Mouse (Mus musculus) MEL (cell line): Measurements from ENCODE around the gene Cyp4a31. TPM values are rescaled to one million over a fixed set of nuclear protein-coding genes. Genes with fewer than 3 reads are reported as not detected.
"Not testable (repeated sequence)": the region's sequence is repeated elsewhere in the genome, so short reads cannot be mapped to it uniquely, and the experiment has no call there.

Source experiments
- DNase-seq: peaks from one replicate; pipeline ENCODE4 v3.0.0; 2011; ENCODE audit warnings: low read depth, low spot score
- H3K27ac ChIP-seq: 2 replicates; pipeline ENCODE4 v1.5.1; 2012; ENCODE audit warnings: low read depth, mild to moderate bottlenecking, control low read depth, low read length, moderate library complexity; ENCODE audit not compliant: control insufficient read depth
- H3K27me3 ChIP-seq, 2 experiments: fragments of 150-350 bp in 1 of 2; sonication (generic) in 1 of 2; 2 replicates each; pipeline ENCODE4 v1.6.1; 2012; ENCODE audit warnings: low read length in 2 of 2, mild to moderate bottlenecking in 2 of 2, improper control_type of control experiment in 1 of 2, moderate library complexity in 1 of 2; ENCODE audit not compliant: insufficient read depth in 2 of 2, control insufficient read depth in 1 of 2
- H3K36me3 ChIP-seq, 2 experiments: 2 replicates each; pipeline ENCODE4 v1.6.1; 2012 to 2014; ENCODE audit warnings: low read length in 2 of 2, improper control_type of control experiment in 1 of 2, inconsistent platforms in 1 of 2, mild to moderate bottlenecking in 1 of 2; ENCODE audit not compliant: insufficient read depth in 2 of 2, control insufficient read depth in 1 of 2
- H3K4me1 ChIP-seq, 2 experiments: fragments of 150-350 bp in 1 of 2; sonication (generic) in 1 of 2; 2 replicates each; pipeline ENCODE4 v1.6.1; 2012; ENCODE audit warnings: low read length in 2 of 2, improper control_type of control experiment in 1 of 2, mild to moderate bottlenecking in 1 of 2; ENCODE audit not compliant: insufficient read depth in 2 of 2, control insufficient read depth in 1 of 2
- H3K4me3 ChIP-seq, 2 experiments: fragments of 150-350 bp in 1 of 2; sonication (generic) in 1 of 2; 2 replicates each; pipeline ENCODE4 v1.5.1; 2012; ENCODE audit warnings: low read depth in 2 of 2, low read length in 2 of 2, mild to moderate bottlenecking in 2 of 2, moderate library complexity in 2 of 2, control low read depth in 1 of 2, improper control_type of control experiment in 1 of 2; ENCODE audit not compliant: control insufficient read depth in 1 of 2, insufficient read depth in 1 of 2
- H3K79me2 ChIP-seq: 2 replicates; pipeline ENCODE4 v1.6.1; 2012; ENCODE audit warnings: mild to moderate bottlenecking, low read length, moderate library complexity; ENCODE audit not compliant: control insufficient read depth, poor library complexity, insufficient read depth
- H3K9ac ChIP-seq: 2 replicates; pipeline ENCODE4 v1.6.1; 2012; ENCODE audit warnings: low read depth, mild to moderate bottlenecking, control low read depth, low read length, moderate library complexity; ENCODE audit not compliant: control insufficient read depth, poor library complexity, severe bottlenecking
- H3K9me3 ChIP-seq: fragments of 150-350 bp; sonication (generic); replicated peaks from 2 replicates; pipeline ENCODE4 v1.6.1; 2012; ENCODE audit warnings: mild to moderate bottlenecking, low read length, improper control_type of control experiment, moderate library complexity; ENCODE audit not compliant: insufficient read depth
- CTCF ChIP-seq, 3 experiments: IDR thresholded peaks in 2 of 3; conservative IDR thresholded peaks in 1 of 3; 2 replicates each; pipeline ENCODE4 v1.5.1; 2011 to 2012; ENCODE audit warnings: low read length in 3 of 3, low read depth in 2 of 3, mild to moderate bottlenecking in 2 of 3, improper control_type of control experiment in 1 of 3, inconsistent platforms in 1 of 3, mixed read lengths in 1 of 3, moderate library complexity in 1 of 3; ENCODE audit not compliant: control insufficient read depth in 1 of 3, insufficient read depth in 1 of 3, poor library complexity in 1 of 3, severe bottlenecking in 1 of 3
- E2F4 ChIP-seq: IDR thresholded peaks from 2 replicates; pipeline ENCODE4 v1.6.1; 2011; ENCODE audit warnings: low read depth, low read length, improper control_type of control experiment, borderline replicate concordance
- ELF1 ChIP-seq: IDR thresholded peaks from 2 replicates; pipeline ENCODE4 v1.6.1; 2014; ENCODE audit warnings: low read depth, mild to moderate bottlenecking, inconsistent platforms, low read length, improper control_type of control experiment, moderate library complexity
- EP300 ChIP-seq, 2 experiments: IDR thresholded peaks; 2 replicates each; pipeline ENCODE4 v1.6.1; 2011; ENCODE audit warnings: improper control_type of control experiment in 2 of 2, low read length in 2 of 2, low read depth in 1 of 2, mild to moderate bottlenecking in 1 of 2
- HCFC1 ChIP-seq: IDR thresholded peaks from 2 replicates; pipeline ENCODE4 v1.6.1; 2012; ENCODE audit warnings: low read depth, mild to moderate bottlenecking, inconsistent platforms, low read length, improper control_type of control experiment, moderate library complexity
- KAT2A ChIP-seq: conservative IDR thresholded peaks from 2 replicates; pipeline ENCODE4 v1.6.1; 2012; ENCODE audit warnings: low read depth, low read length, improper control_type of control experiment, inconsistent platforms
- MAX ChIP-seq: IDR thresholded peaks from 2 replicates; pipeline ENCODE4 v1.6.1; 2011; ENCODE audit warnings: low read length, improper control_type of control experiment
- MXI1 ChIP-seq: IDR thresholded peaks from 2 replicates; pipeline ENCODE4 v1.6.1; 2011; ENCODE audit warnings: mild to moderate bottlenecking, low read depth, low read length, improper control_type of control experiment
- MYB ChIP-seq: IDR thresholded peaks from 2 replicates; pipeline ENCODE4 v1.6.1; 2011; ENCODE audit warnings: mild to moderate bottlenecking, low read depth, low read length, improper control_type of control experiment
- MYC ChIP-seq: IDR thresholded peaks from 2 replicates; pipeline ENCODE4 v1.6.1; 2011; ENCODE audit warnings: low read depth, mild to moderate bottlenecking, low read length, improper control_type of control experiment, moderate library complexity
- TAL1 ChIP-seq: IDR thresholded peaks from 2 replicates; pipeline ENCODE4 v1.6.1; 2012; ENCODE audit warnings: mild to moderate bottlenecking, inconsistent platforms, low read length, moderate library complexity, mixed read lengths
- TCF12 ChIP-seq: IDR thresholded peaks from 2 replicates; pipeline ENCODE4 v1.6.1; 2014; ENCODE audit warnings: low read depth, mild to moderate bottlenecking, inconsistent platforms, low read length, improper control_type of control experiment, moderate library complexity
- USF1 ChIP-seq: IDR thresholded peaks from 2 replicates; pipeline ENCODE4 v1.6.1; 2014; ENCODE audit warnings: low read depth, mild to moderate bottlenecking, inconsistent platforms, low read length, improper control_type of control experiment, moderate library complexity
- USF2 ChIP-seq, 2 experiments: IDR thresholded peaks; 2 replicates each; pipeline ENCODE4 v1.6.1; 2011 to 2012; ENCODE audit warnings: improper control_type of control experiment in 2 of 2, low read length in 2 of 2, borderline replicate concordance in 1 of 2, inconsistent platforms in 1 of 2, low read depth in 1 of 2, mild to moderate bottlenecking in 1 of 2; ENCODE audit not compliant: insufficient read depth in 1 of 2
- ZC3H11A ChIP-seq: IDR thresholded peaks from 2 replicates; pipeline ENCODE4 v1.6.1; 2012; ENCODE audit warnings: low read depth, mild to moderate bottlenecking, inconsistent platforms, low read length, improper control_type of control experiment
- ZNF384 ChIP-seq: IDR thresholded peaks from 2 replicates; pipeline ENCODE4 v1.6.1; 2012; ENCODE audit warnings: low read depth, mild to moderate bottlenecking, inconsistent platforms, low read length, improper control_type of control experiment
- polyA plus RNA-seq, 2 experiments: library from polyadenylated mRNA; stranded (reverse) in 1 of 2; unstranded in 1 of 2; fragments of >175 nt in 1 of 2; fragments of >200 nt in 1 of 2; gene quantifications; 2 replicates each; pipeline versions ENCODE4 v1.2.1 to v1.2.4; 2012; ENCODE audit warnings: low replicate concordance in 2 of 2, low read depth in 1 of 2; ENCODE audit not compliant: insufficient read length in 2 of 2, insufficient read depth in 1 of 2, missing spikeins in 1 of 2
- total RNA-seq: library from RNA; depleted of rRNA; stranded (reverse); fragments of 300-350 nt; gene quantifications from 2 replicates; pipeline ENCODE4 v1.2.3, GENCODE M21; 2012

Gene Cyp4a31
- total and polyA plus RNA-seq, 3 experiments = not detected

GRCm38 (mm10) chr4:115557861-115558561 is 5.4 kb upstream of the Cyp4a31 start:
- Histone ChIP-seq H3K79me2 (no peaks in the 10 kb centered on the region), H3K36me3 (no peaks in the 10 kb centered on the region), H3K27me3 (no peaks in the 10 kb centered on the region; a peak in 1 of 4 replicates), H3K4me3 (no peak overlapping the region), H3K9me3 (no peaks in the 10 kb centered on the region), H3K9ac (no peak overlapping the region), H3K27ac (no peak overlapping the region), H3K4me1 (no peaks in the 10 kb centered on the region)
- TF ChIP-seq KAT2A (no peak), ELF1 (no peak), TCF12 (no peak), MXI1 (no peak), USF2 (IDR thresholded peaks at IDR 0.05; ENCODE audit: borderline replicate concordance in 1 of 2, insufficient read depth in 1 of 2, low read depth in 1 of 2, low read length in 2 of 2) (no peak), MAX (no peak), MYC (no peak), E2F4 (no peak), CTCF (IDR thresholded peaks at IDR 0.05 in 2 of 3, conservative IDR thresholded peaks at IDR 0.05 in 1 of 3; ENCODE audit: control insufficient read depth in 1 of 3, insufficient read depth in 1 of 3, low read depth in 2 of 3, low read length in 3 of 3, poor library complexity in 1 of 3, severe bottlenecking in 1 of 3) (no peak), HCFC1 (no peak), ZC3H11A (no peak), MYB (no peak), TAL1 (no peak), USF1 (no peak), ZNF384 (no peak), EP300 (IDR thresholded peaks at IDR 0.05; ENCODE audit: low read depth in 1 of 2, low read length in 2 of 2) (no peak)
- DNase-seq = no peak

DNA sequence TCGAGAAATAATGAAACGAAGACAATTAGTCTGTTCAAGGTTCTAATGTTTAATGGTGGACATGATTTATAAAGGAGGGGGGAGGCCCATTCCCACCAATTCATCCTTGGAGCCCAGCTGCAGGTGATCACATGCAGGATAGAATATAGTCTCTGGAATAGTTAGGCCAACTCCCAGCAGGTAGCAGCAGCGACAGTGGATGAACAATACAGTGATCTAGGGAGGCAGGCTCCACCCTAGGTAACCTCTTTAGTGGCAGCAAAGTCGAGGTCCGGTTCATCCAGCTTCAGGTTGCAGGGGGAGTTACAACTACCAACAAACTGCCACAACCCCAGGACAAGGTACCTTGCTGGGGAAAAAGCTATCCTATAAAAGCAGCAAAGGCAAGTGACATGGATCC is 2.2 kb upstream of the Cyp4a31 start:
- not testable (repeated sequence) for H3K27me3 ChIP-seq, H3K9ac ChIP-seq, DNase-seq, H3K4me3 ChIP-seq, H3K9me3 ChIP-seq, H3K27ac ChIP-seq, H3K4me1 ChIP-seq, H3K79me2 ChIP-seq, H3K36me3 ChIP-seq

DNA sequence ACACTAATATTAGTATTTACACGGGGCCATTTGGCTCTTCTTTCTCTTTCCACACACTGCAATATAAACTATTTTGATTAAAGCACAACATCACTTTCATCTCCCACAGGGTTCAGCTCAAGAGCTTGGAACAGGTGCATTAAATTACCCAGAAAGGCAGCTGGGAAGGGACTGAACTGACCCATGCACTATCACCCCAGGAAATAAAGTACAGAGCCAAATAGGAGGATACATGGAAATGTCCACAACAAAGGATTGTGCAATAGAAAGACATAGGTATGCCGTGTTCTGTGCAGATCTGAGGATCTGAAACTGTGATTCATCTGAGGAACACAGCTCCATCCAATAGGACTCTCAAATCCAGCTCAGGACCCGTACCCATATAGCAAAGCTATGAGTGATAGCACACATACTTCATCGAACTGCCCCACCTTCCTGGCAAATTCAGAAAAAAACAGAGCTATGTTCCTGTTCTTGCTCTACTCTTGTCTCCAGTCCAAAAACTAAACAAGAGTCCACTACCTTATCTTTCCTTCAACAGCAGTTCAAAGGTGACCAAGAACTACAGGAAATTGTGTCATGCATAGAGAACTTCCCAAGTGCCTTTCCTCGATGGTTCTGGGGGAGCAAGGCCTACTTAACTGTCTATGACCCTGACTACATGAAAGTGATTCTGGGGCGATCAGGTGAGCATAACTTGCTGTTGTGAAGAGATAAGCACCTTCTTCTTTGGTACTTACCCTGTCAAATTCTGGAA is 1.2 kb downstream of the Cyp4a31 start:
- not testable (repeated sequence) for DNase-seq, H3K9me3 ChIP-seq, H3K27ac ChIP-seq, H3K27me3 ChIP-seq, H3K9ac ChIP-seq, H3K4me1 ChIP-seq, H3K4me3 ChIP-seq, H3K36me3 ChIP-seq, H3K79me2 ChIP-seq
